Mouse (Mus musculus) adrenal gland, adult 18-20 months (tissue): Measurements from ENCODE around the gene Inafm1. TPM values are rescaled to one million over a fixed set of nuclear protein-coding genes. Genes with fewer than 3 reads are reported as not detected.
A peak's percentile ranks its signal among the peaks of the same experiment; 100 is the strongest.
"Not testable (repeated sequence)": the region's sequence is repeated elsewhere in the genome, so short reads cannot be mapped to it uniquely, and the experiment has no call there.

Experiments used
- DNase-seq, 2 experiments: peaks; one replicate each; pipeline ENCODE4 v3.0.0; 2021 to 2022; ENCODE audit warnings: low spot score in 2 of 2
- long read RNA-seq, 2 experiments: library from polyadenylated mRNA; stranded (forward); transcript quantifications; one replicate each; pipeline ENCODE4 v2.0.0; 2021
- total RNA-seq, 2 experiments: library from RNA; stranded (reverse); gene quantifications; 1 replicate in 1 of 2; 2 replicates in 1 of 2; pipeline ENCODE4 v1.2.3; 2021

The Inafm1 gene
- total RNA-seq, result 10 to 100 TPM; 21.1 to 21.8 TPM
- long read RNA-seq, experiment 1, transcript Inafm1-201 (1 exons, 1,605 nt), result major isoform, 20 of 20 reads
- long read RNA-seq, experiment 1, partial matches to known transcripts, result 0 of 20 reads
- long read RNA-seq, experiment 1, other reads (novel, unspliced or antisense), result 0 of 20 reads
- long read RNA-seq, experiment 2, transcript Inafm1-201 (1 exons, 1,605 nt), result major isoform, 35 of 35 reads
- long read RNA-seq, experiment 2, partial matches to known transcripts, result 0 of 35 reads
- long read RNA-seq, experiment 2, other reads (novel, unspliced or antisense), result 0 of 35 reads

- DNase-seq, result peak; percentile 76 to 80
Measured at GRCm38 (mm10) chr7:16273081-16273765, at the start of gene Inafm1. Gene Inafm1 (minus strand): TSS chr7:16273617.

- no peak for DNase-seq
Measured at GRCm38 (mm10) chr7:16320479-16320878, 47.1 kb upstream of the Inafm1 start.

GRCm38 (mm10) chr7:16319216-16319615, 45.8 kb upstream of the Inafm1 start:
- DNase-seq, result no peak

- DNase-seq, result no peak
Measured at GRCm38 (mm10) chr7:16317094-16317493, 43.7 kb upstream of the Inafm1 start.

- DNase-seq, result no peak
Measured at GRCm38 (mm10) chr7:16315222-16315759, 41.9 kb upstream of the Inafm1 start.

GRCm38 (mm10) chr7:16314221-16314775, 40.9 kb upstream of the Inafm1 start:
- DNase-seq, result no peak

- peak; percentile 84 to 90 for DNase-seq
Measured at GRCm38 (mm10) chr7:16313481-16314220, 40.2 kb upstream of the Inafm1 start.

GRCm38 (mm10) chr7:16312672-16313311, 39.4 kb upstream of the Inafm1 start:
- peak; percentile 54 to 65 for DNase-seq

GRCm38 (mm10) chr7:16312011-16312671, 38.7 kb upstream of the Inafm1 start:
- DNase-seq, result peak; percentile 26 to 52

GRCm38 (mm10) chr7:16311453-16312004, 38.1 kb upstream of the Inafm1 start:
- peak in 1 of 2 experiments; percentile 44 for DNase-seq

- peak; percentile 27 to 50 for DNase-seq
Measured at GRCm38 (mm10) chr7:16310521-16311452, 37.4 kb upstream of the Inafm1 start.

- DNase-seq, result peak; percentile 84 to 90
Measured at GRCm38 (mm10) chr7:16310020-16310520, 36.7 kb upstream of the Inafm1 start.

GRCm38 (mm10) chr7:16309318-16310019, 36.1 kb upstream of the Inafm1 start:
- DNase-seq, result peak; percentile 93 to 97

- DNase-seq, result no peak
Measured at GRCm38 (mm10) chr7:16308555-16309317, 35.3 kb upstream of the Inafm1 start.

GRCm38 (mm10) chr7:16308093-16308492, 34.7 kb upstream of the Inafm1 start, which contains the start of gene Bbc3:
Gene Bbc3 (plus strand): TSS chr7:16308393.
- not testable (repeated sequence) for DNase-seq

GRCm38 (mm10) chr7:16307141-16307540, 33.7 kb upstream of the Inafm1 start:
- not testable (repeated sequence) for DNase-seq
